Mouse (Mus musculus) frontal cortex, adult (tissue): ENCODE results near the gene Mxi1.

Source experiments
- ATAC-seq: cut with Nextera tagmentation; 2 replicates; pipeline ENCODE4 v1.9.2; 2017; ENCODE audit warnings: mild to moderate bottlenecking, moderate library complexity, mixed read lengths; ENCODE audit not compliant: low TSS enrichment

Gene Mxi1

GRCm38 (mm10) chr19:53423341-53423753, 113.0 kb downstream of the Mxi1 start:
- no peak for ATAC-seq

GRCm38 (mm10) chr19:53423816-53424465, 113.6 kb downstream of the Mxi1 start:
- ATAC-seq = no peak

GRCm38 (mm10) chr19:53424629-53425028, 114.3 kb downstream of the Mxi1 start:
- ATAC-seq = no peak
